Comparison of ENCODE assay signal across 8 mouse cellular contexts in the genomic region with DNA sequence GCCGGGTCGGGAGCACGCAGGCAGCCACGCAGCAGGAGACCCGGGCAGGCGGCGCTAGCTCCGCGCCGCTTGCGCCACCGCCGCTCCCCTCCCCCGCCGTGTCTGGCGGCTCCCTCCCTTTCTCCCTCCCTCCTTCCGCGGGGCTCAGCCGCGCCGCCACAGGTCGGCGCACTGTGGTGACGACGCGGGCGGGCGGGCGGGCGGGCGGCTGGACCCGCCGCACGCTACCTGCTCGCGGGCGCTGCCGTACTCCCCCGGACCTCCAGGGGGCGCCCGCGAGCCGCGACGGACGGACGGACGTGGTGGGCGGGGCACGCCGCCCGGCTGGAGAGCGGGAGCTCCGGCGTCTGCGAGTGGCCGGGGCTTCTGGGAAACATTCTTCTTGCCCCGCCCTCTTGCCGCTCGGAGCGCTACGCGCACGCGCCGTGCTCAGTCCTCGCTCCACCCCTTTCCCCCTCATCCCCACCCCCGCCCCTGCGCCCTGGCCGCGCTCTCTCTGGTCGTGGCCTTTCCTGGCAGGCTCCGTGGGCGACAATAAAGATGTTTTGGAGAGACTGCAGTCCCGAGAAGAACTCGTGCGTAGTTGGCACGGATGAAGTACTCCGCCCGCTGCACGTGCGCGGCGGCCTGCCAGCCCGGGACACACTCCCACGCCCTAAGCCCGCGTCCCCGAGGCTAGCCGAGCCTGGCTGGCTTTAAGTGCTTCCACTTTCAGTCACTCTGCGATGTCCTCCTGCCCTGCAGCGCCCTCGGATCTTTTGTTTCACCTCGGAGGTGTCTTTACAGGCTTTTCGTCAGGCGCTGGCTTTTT. TPM values are rescaled to one million over a fixed set of nuclear protein-coding genes. Genes with fewer than 3 reads are reported as not detected.
A peak's percentile ranks its signal among the peaks of the same experiment; 100 is the strongest.
DNase-seq lines count a peak whose midpoint lies in the region; ATAC-seq and TF ChIP-seq lines count a peak whose summit lies in the region.

A gene (minus strand): TSS at position 114 of the 811 bp plus-strand sequence.

- DNase-seq in WW6 (ENCODE audit: low read depth, low spot score), result peak; percentile 89
- peak; percentile 94 to 97 for DNase-seq in cerebellum, postnatal 4 days (ENCODE audit: low spot score in 2 of 2)
- DNase-seq in gastrocnemius, adult 2 months, result peak; percentile 97
- DNase-seq in hindbrain, postnatal 0 days (ENCODE audit: low spot score), result peak; percentile 99
- DNase-seq in left cerebral cortex, adult 2 months (ENCODE audit: extremely low spot score in 1 of 2, low spot score in 2 of 2), result peak; percentile 94 to 96
- peak; percentile 89 to 91 for DNase-seq in right cerebral cortex, adult 2 months (ENCODE audit: low spot score in 2 of 2)
- DNase-seq in urinary bladder, postnatal 14 days (ENCODE audit: low spot score), result peak; percentile 95

- no peaks in the 10 kb centered on the region for H3K27me3 ChIP-seq in hindbrain, postnatal 0 days (ENCODE audit: insufficient read depth, low read length)

- H3K4me3 ChIP-seq in gastrocnemius, adult 2 months, result peak within 1 kb of the TSS; percentile 95
- peak within 1 kb of the TSS; percentile 89 for H3K4me3 ChIP-seq in hindbrain, postnatal 0 days (ENCODE audit: low read length)
- peak within 1 kb of the TSS; percentile 71 for H3K4me3 ChIP-seq in left cerebral cortex, adult 2 months

- intact Hi-C loops in gastrocnemius, adult 2 months (cut with DNase I), result loop anchor here (2.0 kb wide), 1 partner anchor 174 kb away; a partner anchor contains a TSS
- intact Hi-C loops in left cerebral cortex, adult 2 months (cut with DNase I), result loop anchor here (2.0 kb wide), 1 partner anchor 174 kb away; a partner anchor contains a TSS

- no peaks in the 10 kb centered on the region for H3K36me3 ChIP-seq in hindbrain, postnatal 0 days (ENCODE audit: insufficient read depth, low read length)

- peak within 1 kb of the TSS; percentile 99 for H3K27ac ChIP-seq in gastrocnemius, adult 2 months
- peak within 1 kb of the TSS; percentile 96 for H3K27ac ChIP-seq in hindbrain, postnatal 0 days
- H3K27ac ChIP-seq in left cerebral cortex, adult 2 months, result peak within 1 kb of the TSS; percentile 97

- TF ChIP-seq CTCF in gastrocnemius, adult 2 months (IDR thresholded peaks at IDR 0.05), result peak; percentile 87
- TF ChIP-seq CTCF in hindbrain, postnatal 0 days (IDR thresholded peaks at IDR 0.05; ENCODE audit: low read depth), result peak; percentile 42
- TF ChIP-seq CTCF in left cerebral cortex, adult 2 months (IDR thresholded peaks at IDR 0.05), result peak; percentile 89

- H3K9me3 ChIP-seq in hindbrain, postnatal 0 days (ENCODE audit: low read length), result no peaks in the 10 kb centered on the region

- peak; percentile 97 for ATAC-seq in hindbrain, postnatal 0 days
- ATAC-seq in megakaryocyte, adult 5-6 weeks (ENCODE audit: poor library complexity, severe bottlenecking), result peak; percentile 85

- peak within 1 kb of the TSS; percentile 92 for H3K9ac ChIP-seq in hindbrain, postnatal 0 days (replicated peaks; ENCODE audit: low read length)

- under 1% methylated on average over 59 of the region's 96 CpGs for WGBS in hindbrain, postnatal 0 days

- H3K4me1 ChIP-seq in hindbrain, postnatal 0 days (ENCODE audit: insufficient read depth, low read length), result no peaks in the 10 kb centered on the region

- H3K4me2 ChIP-seq in hindbrain, postnatal 0 days (ENCODE audit: low read depth, low read length), result peak within 1 kb of the TSS; percentile 93

RNA-seq across cellular contexts. Expression of the gene that starts here (rescaled TPM):
- total RNA-seq in gastrocnemius, adult 2 months (2021), result 10 to 100 TPM; 41.3 to 43.3 TPM
- 25.2 and 27.2 TPM in 2 replicates for total RNA-seq in hindbrain, postnatal 0 days (2014; rRNA removed)
- polyA plus RNA-seq in hindbrain, postnatal 0 days (2015; fragmentation: Nextera tagmentation; extraction: Ambion mirVana), result 46.1 and 48.4 TPM in 2 replicates
- 10 to 100 TPM; 50.7 to 54.5 TPM for total RNA-seq in left cerebral cortex, adult 2 months (2021)
- total RNA-seq in megakaryocyte, adult 5-6 weeks (2015), result 81.0 and 82.3 TPM in 2 replicates
- total RNA-seq in megakaryocyte, adult 5-6 weeks (2017), result 96.7 and 113 TPM in 2 replicates

Comparison
In these comparisons a context has a peak if more than half of its experiments do, and no peak if none do; other contexts are left out.
1. Peak in every context shown above with its lines: DNase-seq, ATAC-seq, H3K4me3 ChIP-seq and H3K27ac ChIP-seq.